Mouse (Mus musculus): ENCODE data around the gene Eapp. TPM values are rescaled to one million over a fixed set of nuclear protein-coding genes. Genes with fewer than 3 reads are reported as not detected.
"Not testable (repeated sequence)": the region's sequence is repeated elsewhere in the genome, so short reads cannot be mapped to it uniquely, and the experiment has no call there.

The Eapp gene
- total RNA-seq (2014; rRNA removed) = 24.3 and 32.9 TPM in 2 replicates
- 89.8 and 104 TPM in 2 replicates for polyA plus RNA-seq (2015; fragmentation: Nextera tagmentation; extraction: Ambion mirVana)

DNA sequence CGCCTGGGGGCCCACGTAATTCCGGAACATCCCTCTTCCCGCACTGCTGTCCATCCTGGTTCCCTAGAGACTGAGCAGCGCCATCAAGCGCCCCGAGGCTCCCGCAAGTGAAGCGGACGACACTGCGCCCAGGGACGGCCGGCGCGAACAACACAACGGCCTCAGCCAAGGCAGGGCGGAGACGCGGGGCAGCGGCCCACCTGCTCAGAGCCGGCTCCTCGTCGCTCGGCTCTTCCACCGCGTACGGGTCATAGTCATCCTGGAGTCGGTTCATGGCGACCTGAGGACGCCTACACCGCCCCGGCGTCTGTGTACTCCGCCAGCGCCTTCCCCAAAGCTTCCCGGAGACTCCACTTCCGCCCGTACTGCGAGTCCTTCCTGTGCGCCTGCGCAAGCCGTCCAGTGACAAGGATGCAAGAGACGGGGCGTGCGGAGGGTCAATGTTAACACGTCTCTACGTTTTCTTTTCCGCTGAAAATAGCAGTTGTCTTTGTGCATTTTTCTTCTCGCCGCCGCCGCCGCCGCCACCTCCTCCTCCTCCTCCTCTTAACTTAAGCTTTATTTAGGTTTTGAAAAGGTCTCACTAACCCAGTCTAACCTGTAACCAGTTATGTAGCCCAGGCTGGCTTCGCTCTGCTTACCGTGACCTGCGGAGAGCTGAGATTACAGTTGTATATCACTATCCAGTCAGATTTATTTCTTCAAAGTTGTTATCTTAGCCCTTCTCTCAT, at the start of gene Eapp:
Eapp (minus strand) TSS at position 387 of the 731 bp plus-strand sequence.
- Histone ChIP-seq H3K9me3 (ENCODE audit: low read length) (no peaks in the 10 kb centered on the region), H3K9ac (replicated peaks; ENCODE audit: low read length, poor library complexity, severe bottlenecking) (peak within 1 kb of the TSS; percentile 93), H3K4me1 (ENCODE audit: insufficient read depth, low read length) (no peaks in the 10 kb centered on the region), H3K4me2 (ENCODE audit: low read depth, low read length, poor library complexity, severe bottlenecking) (peak within 1 kb of the TSS; percentile 63), H3K4me3 (ENCODE audit: low read depth, low read length) (peak within 1 kb of the TSS; percentile 83), H3K27ac (ENCODE audit: low read depth, low read length) (peak within 1 kb of the TSS; percentile 97), H3K36me3 (ENCODE audit: insufficient read depth, low read length) (peaks cover 8% of the 10 kb centered on the region; the same call in 1 of the 2 replicates), H3K27me3 (ENCODE audit: insufficient read depth, low read length) (no peaks in the 10 kb centered on the region)
- peak; percentile 98 for DNase-seq (ENCODE audit: low spot score)
- TF ChIP-seq CTCF (IDR thresholded peaks at IDR 0.05) = peak; percentile 48
- under 1% methylated on average over 57 of the region's 57 CpGs for WGBS
- peak; percentile 90 for ATAC-seq (ENCODE audit: low FRiP score)

DNA sequence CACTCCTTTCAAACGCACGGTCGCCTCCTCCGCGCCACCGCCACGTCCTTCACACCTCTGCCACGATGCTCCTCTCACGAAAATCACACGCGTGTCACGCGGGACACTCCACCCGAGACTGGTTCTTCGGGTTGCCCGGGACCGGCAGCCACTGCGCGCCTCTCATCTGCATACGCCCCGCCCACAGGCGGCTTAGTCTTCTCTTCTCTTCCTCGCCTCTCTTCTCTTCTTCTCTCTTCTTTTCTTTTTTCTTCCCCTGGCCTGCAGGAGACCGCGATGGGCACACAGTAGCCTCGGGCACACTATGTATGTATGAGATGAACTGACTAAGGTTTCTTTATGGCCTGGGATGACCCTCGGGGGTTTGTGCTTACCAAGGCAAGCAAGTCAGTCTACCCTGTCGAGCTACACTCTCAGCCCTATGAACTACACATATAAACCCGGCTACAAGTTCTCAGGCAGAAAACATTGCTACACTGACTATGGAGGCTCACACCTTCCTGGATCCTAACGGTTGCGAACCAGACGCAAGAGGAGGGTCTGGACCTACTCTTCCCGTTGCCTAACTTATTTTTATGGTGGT, 43.1 kb upstream of the Eapp start:
- not testable (repeated sequence) for H3K9ac ChIP-seq (replicated peaks; ENCODE audit: low read length, poor library complexity, severe bottlenecking); H3K9me3 ChIP-seq (ENCODE audit: low read length); H3K4me1 ChIP-seq (ENCODE audit: insufficient read depth, low read length); H3K36me3 ChIP-seq (ENCODE audit: insufficient read depth, low read length); DNase-seq (ENCODE audit: low spot score); H3K27me3 ChIP-seq (ENCODE audit: insufficient read depth, low read length); H3K4me2 ChIP-seq (ENCODE audit: low read depth, low read length, poor library complexity, severe bottlenecking); H3K4me3 ChIP-seq (ENCODE audit: low read depth, low read length); H3K27ac ChIP-seq (ENCODE audit: low read depth, low read length)
- peak; percentile 68 for ATAC-seq (ENCODE audit: low FRiP score)
- 0% methylated on average over 7 of the region's 33 CpGs for WGBS

DNA sequence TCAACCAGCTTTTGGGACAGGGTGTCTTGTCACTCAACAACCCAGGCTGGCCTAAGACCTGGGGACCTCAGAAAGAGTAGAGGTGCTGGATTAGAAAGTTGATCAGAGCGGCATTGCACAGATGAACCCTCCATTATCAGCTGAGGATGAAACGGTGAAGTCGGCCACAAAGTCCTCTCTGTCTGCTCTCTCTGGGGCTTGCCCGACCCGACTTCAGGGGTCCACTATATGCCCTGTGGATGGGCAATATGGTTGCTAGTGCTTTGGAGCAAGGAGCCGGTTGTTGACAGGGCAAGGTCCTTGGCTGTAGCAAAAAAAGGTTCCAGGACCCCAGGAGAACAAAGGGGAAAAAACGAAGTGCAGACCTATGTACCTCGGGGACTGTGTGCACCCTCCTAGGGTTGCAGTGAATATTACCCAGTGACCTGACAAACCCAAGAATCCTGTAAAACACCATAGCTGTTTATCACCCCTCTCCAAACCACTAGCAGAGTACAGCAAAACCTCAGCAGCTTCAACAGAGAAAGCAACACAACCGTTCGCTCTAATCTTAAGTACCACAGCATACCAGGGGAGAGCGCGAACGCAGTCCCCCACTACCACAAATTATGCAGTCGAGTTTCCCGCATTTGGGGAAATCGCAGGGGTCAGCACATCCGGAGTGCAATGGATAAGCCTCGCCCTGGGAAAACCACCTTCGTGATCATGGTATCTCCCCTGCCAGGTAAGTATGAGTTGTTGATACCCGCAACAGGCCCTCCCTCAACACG, 42.4 kb upstream of the Eapp start:
- not testable (repeated sequence) for H3K4me2 ChIP-seq (ENCODE audit: low read depth, low read length, poor library complexity, severe bottlenecking); H3K4me1 ChIP-seq (ENCODE audit: insufficient read depth, low read length); H3K4me3 ChIP-seq (ENCODE audit: low read depth, low read length); H3K36me3 ChIP-seq (ENCODE audit: insufficient read depth, low read length); DNase-seq (ENCODE audit: low spot score); H3K9ac ChIP-seq (replicated peaks; ENCODE audit: low read length, poor library complexity, severe bottlenecking); H3K9me3 ChIP-seq (ENCODE audit: low read length); H3K27me3 ChIP-seq (ENCODE audit: insufficient read depth, low read length); H3K27ac ChIP-seq (ENCODE audit: low read depth, low read length)
- peak; percentile 83 for ATAC-seq (ENCODE audit: low FRiP score)
- no CpG with 5 or more reads among the region's 21 CpGs for WGBS

DNA sequence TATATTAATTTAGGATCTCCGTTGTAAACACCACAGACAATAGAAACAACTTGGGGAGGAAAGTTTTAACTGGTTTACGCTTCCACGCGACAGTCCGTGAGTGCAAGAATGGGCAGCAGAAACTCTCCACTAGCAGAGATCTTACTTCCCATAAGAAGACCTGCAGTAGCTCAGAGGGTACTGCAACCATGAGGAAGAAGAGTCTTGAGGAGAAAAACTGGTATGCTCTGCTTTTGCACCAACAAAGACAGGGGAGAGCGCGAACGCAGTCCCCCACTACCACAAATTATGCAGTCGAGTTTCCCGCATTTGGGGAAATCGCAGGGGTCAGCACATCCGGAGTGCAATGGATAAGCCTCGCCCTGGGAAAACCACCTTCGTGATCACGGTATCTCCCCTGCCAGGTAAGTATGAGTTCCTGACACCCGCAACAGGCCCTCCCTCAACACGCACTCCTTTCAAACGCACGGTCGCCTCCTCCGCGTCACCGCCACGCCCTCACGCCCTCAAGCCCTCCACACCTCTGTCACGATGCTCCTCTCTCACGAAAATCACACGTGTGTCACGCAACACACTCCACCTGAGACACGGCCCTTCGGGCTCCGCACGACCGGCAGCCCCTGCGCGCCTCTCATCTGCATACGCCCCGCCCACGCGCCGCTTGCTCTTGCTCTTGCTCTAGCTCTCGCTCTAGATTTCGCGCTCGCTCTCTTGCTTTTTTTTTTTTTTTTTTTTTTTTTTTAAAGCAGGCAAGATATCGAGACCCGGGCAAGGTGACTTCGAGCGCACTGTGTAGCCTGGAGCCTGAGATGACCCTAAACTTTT, 38.8 kb upstream of the Eapp start:
- 4% methylated on average over 5 of the region's 49 CpGs for WGBS
- not testable (repeated sequence) for H3K9me3 ChIP-seq (ENCODE audit: low read length); H3K27ac ChIP-seq (ENCODE audit: low read depth, low read length); H3K4me1 ChIP-seq (ENCODE audit: insufficient read depth, low read length); H3K9ac ChIP-seq (replicated peaks; ENCODE audit: low read length, poor library complexity, severe bottlenecking); H3K4me2 ChIP-seq (ENCODE audit: low read depth, low read length, poor library complexity, severe bottlenecking); H3K27me3 ChIP-seq (ENCODE audit: insufficient read depth, low read length); H3K4me3 ChIP-seq (ENCODE audit: low read depth, low read length); DNase-seq (ENCODE audit: low spot score); H3K36me3 ChIP-seq (ENCODE audit: insufficient read depth, low read length)
- ATAC-seq (ENCODE audit: low FRiP score) = peak; percentile 67

DNA sequence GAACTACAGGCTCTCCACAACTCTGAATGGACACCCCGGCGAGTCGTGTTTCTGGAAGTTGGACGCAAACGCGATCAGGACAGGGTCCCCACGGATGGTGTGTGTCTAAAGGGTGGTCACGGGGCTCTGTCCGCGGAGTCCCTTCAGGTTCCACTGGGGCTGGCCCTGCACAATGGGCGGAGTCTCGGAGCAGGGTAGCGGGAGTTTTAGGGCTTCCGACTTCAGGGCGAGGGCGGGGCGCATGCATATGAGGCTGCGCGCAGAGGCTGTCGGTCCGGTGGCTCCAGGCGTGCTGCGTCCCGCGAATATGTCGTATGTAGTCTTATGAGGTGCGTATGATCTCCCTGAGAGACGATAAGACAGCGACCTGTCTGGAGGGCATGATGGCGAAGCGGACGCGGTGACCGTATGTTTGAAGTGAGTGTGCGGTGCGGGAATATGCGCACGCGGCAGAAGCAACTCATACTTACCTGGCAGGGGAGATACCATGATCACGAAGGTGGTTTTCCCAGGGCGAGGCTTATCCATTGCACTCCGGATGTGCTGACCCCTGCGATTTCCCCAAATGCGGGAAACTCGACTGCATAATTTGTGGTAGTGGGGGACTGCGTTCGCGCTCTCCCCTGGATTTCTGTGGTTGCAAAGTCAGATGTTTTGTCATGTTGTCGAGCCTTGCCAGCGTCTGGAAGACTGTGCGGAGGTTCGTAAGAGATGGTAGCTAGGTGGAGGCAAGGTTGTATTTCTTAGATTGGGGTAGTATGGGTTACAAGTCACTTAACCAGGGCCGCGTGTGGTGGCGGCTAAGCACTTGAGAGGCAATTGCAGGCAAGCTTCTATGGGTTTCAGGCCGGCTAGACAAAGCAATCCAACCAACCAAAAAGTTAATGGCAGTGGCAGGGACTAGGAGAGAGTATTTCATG, 33.7 kb upstream of the Eapp start:
- not testable (repeated sequence) for H3K4me2 ChIP-seq (ENCODE audit: low read depth, low read length, poor library complexity, severe bottlenecking)
- peak; percentile 91 for ATAC-seq (ENCODE audit: low FRiP score)

DNA sequence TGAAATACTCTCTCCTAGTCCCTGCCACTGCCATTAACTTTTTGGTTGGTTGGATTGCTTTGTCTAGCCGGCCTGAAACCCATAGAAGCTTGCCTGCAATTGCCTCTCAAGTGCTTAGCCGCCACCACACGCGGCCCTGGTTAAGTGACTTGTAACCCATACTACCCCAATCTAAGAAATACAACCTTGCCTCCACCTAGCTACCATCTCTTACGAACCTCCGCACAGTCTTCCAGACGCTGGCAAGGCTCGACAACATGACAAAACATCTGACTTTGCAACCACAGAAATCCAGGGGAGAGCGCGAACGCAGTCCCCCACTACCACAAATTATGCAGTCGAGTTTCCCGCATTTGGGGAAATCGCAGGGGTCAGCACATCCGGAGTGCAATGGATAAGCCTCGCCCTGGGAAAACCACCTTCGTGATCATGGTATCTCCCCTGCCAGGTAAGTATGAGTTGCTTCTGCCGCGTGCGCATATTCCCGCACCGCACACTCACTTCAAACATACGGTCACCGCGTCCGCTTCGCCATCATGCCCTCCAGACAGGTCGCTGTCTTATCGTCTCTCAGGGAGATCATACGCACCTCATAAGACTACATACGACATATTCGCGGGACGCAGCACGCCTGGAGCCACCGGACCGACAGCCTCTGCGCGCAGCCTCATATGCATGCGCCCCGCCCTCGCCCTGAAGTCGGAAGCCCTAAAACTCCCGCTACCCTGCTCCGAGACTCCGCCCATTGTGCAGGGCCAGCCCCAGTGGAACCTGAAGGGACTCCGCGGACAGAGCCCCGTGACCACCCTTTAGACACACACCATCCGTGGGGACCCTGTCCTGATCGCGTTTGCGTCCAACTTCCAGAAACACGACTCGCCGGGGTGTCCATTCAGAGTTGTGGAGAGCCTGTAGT, 23.4 kb upstream of the Eapp start:
- H3K9ac ChIP-seq (replicated peaks; ENCODE audit: low read length, poor library complexity, severe bottlenecking); H3K4me3 ChIP-seq (ENCODE audit: low read depth, low read length); H3K36me3 ChIP-seq (ENCODE audit: insufficient read depth, low read length); H3K4me2 ChIP-seq (ENCODE audit: low read depth, low read length, poor library complexity, severe bottlenecking); H3K4me1 ChIP-seq (ENCODE audit: insufficient read depth, low read length); DNase-seq (ENCODE audit: low spot score); H3K27me3 ChIP-seq (ENCODE audit: insufficient read depth, low read length); H3K27ac ChIP-seq (ENCODE audit: low read depth, low read length); H3K9me3 ChIP-seq (ENCODE audit: low read length): not testable (repeated sequence)
- no CpG with 5 or more reads among the region's 56 CpGs for WGBS
- ATAC-seq (ENCODE audit: low FRiP score) = peak; percentile 90

More for the DNA sequence above, 33.7 kb upstream of the Eapp start:
- not testable (repeated sequence) for H3K4me1 ChIP-seq (ENCODE audit: insufficient read depth, low read length); H3K27me3 ChIP-seq (ENCODE audit: insufficient read depth, low read length); DNase-seq (ENCODE audit: low spot score); H3K9me3 ChIP-seq (ENCODE audit: low read length); H3K4me3 ChIP-seq (ENCODE audit: low read depth, low read length); H3K36me3 ChIP-seq (ENCODE audit: insufficient read depth, low read length); H3K9ac ChIP-seq (replicated peaks; ENCODE audit: low read length, poor library complexity, severe bottlenecking); H3K27ac ChIP-seq (ENCODE audit: low read depth, low read length)
- WGBS = no CpG with 5 or more reads among the region's 56 CpGs

DNA sequence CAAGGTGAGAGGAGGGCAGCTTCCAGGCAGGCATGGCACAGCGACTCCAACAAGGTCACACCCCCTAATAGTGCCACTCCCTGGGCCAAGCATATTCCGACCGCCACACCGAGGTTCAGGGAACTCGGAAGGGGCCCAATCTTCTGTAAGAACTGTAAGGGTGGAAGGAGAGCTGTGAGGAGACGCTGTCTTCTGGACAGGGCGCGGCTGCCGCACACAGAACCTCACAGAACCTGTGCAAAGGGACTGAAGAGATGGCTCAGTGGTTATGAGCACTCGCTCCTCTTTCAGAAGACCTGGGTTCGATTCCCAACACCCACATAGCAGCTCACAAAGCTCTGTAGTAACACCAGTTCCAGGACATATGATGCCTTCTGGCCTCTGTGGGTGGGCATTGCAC, 21.8 kb upstream of the Eapp start:
- H3K27ac ChIP-seq (ENCODE audit: low read depth, low read length); H3K9me3 ChIP-seq (ENCODE audit: low read length); H3K27me3 ChIP-seq (ENCODE audit: insufficient read depth, low read length); H3K9ac ChIP-seq (replicated peaks; ENCODE audit: low read length, poor library complexity, severe bottlenecking); H3K4me2 ChIP-seq (ENCODE audit: low read depth, low read length, poor library complexity, severe bottlenecking); H3K4me3 ChIP-seq (ENCODE audit: low read depth, low read length); ATAC-seq (ENCODE audit: low FRiP score); DNase-seq (ENCODE audit: low spot score); H3K36me3 ChIP-seq (ENCODE audit: insufficient read depth, low read length); H3K4me1 ChIP-seq (ENCODE audit: insufficient read depth, low read length): not testable (repeated sequence)
- 90% methylated on average over 4 of the region's 11 CpGs for WGBS

Measured in midbrain, postnatal 0 days (tissue).